Mouse (Mus musculus): Measurements from ENCODE around the gene Ndufb7. TPM values are rescaled to one million over a fixed set of nuclear protein-coding genes. Genes with fewer than 3 reads are reported as not detected.
A peak's percentile ranks its signal among the peaks of the same experiment; 100 is the strongest.
"Not testable (repeated sequence)": the region's sequence is repeated elsewhere in the genome, so short reads cannot be mapped to it uniquely, and the experiment has no call there.

Gene Ndufb7
- polyA plus RNA-seq (2015; fragmentation: Nextera tagmentation; extraction: Ambion mirVana) = 336 and 348 TPM in 2 replicates

GRCm38 (mm10) chr8:83566469-83567395, at the start of gene Ndufb7:
Ndufb7 (plus strand) TSS chr8:83566671.
- peak within 1 kb of the TSS; percentile 84 for H3K27ac ChIP-seq
- H3K27me3 ChIP-seq (replicated peaks) = no peaks in the 10 kb centered on the region
- H3K9me3 ChIP-seq = no peaks in the 10 kb centered on the region
- peak within 1 kb of the TSS; percentile 83 for H3K4me3 ChIP-seq
- peak; percentile 90 for ATAC-seq (replicated peaks)
- peak within 1 kb of the TSS; percentile 75 for H3K9ac ChIP-seq
- 1% methylated on average over 48 of the region's 48 CpGs for whole genome bisulfite sequencing
- peak within 1 kb of the TSS; percentile 84 for H3K4me2 ChIP-seq
- H3K4me1 ChIP-seq = peaks cover 21% of the 10 kb centered on the region
- peaks cover 12% of the 10 kb centered on the region for H3K36me3 ChIP-seq (replicated peaks)

DNA sequence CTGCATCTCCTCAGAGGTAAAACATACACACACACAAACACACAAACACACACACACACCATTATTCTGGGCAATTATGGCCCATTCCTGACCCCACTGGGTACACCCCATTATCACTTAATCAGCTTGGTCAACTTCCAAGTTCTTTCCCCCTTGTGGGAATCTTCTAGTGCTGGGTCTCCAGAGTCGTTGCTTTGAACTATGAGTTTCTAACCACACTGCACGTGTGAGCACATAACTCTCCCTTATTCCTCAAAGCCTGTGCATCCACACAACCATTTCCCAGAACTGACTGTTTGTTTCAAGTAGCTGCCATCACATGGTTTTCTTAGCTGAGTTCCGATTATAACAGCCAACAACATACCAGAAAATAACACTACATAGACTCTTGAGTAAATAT, 46.0 kb upstream of the Ndufb7 start:
- Histone ChIP-seq H3K27me3 (replicated peaks) (no peaks in the 10 kb centered on the region), H3K4me1 (no peaks in the 10 kb centered on the region), H3K4me3 (no peak overlapping the region), H3K9me3 (no peaks in the 10 kb centered on the region), H3K9ac (no peak overlapping the region), H3K4me2 (no peak overlapping the region), H3K36me3 (replicated peaks) (no peaks in the 10 kb centered on the region), H3K27ac (no peak overlapping the region)
- no peak for ATAC-seq (replicated peaks)
- WGBS = 82% methylated on average over 3 of the region's 3 CpGs

DNA sequence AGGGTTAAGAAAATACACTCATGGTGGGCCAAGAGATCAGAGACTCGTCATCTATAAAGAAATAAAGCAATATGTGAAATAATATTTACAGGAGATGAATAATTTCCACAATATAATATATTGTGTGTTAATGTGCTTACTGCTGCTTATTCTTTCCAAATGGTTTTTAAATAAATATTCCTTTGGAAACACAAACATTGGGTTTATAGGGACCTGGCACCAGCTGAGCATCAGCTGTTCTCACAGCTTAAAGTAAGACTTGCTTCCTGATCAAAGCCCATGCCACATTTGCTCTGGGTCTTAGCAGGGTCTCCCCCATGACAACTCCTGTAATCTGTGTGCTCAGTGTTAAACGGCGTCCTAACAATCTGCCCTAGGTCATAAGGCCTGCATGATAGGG, 45.6 kb upstream of the Ndufb7 start:
- not testable (repeated sequence) for H3K4me3 ChIP-seq; H3K27me3 ChIP-seq (replicated peaks); H3K9me3 ChIP-seq; H3K9ac ChIP-seq; H3K36me3 ChIP-seq (replicated peaks); H3K27ac ChIP-seq; ATAC-seq (replicated peaks); H3K4me1 ChIP-seq; H3K4me2 ChIP-seq
- 75% methylated on average over 3 of the region's 3 CpGs for WGBS

GRCm38 (mm10) chr8:83521310-83521709, 45.2 kb upstream of the Ndufb7 start:
- Histone ChIP-seq H3K4me2 (no peak overlapping the region), H3K36me3 (replicated peaks) (no peaks in the 10 kb centered on the region), H3K9me3 (no peaks in the 10 kb centered on the region), H3K4me1 (no peaks in the 10 kb centered on the region), H3K27ac (no peak overlapping the region), H3K4me3 (no peak overlapping the region), H3K27me3 (replicated peaks) (no peaks in the 10 kb centered on the region), H3K9ac (no peak overlapping the region)
- ATAC-seq (replicated peaks) = no peak
- 34% methylated on average over 1 of the region's 1 CpGs for WGBS

GRCm38 (mm10) chr8:83534802-83535201, 31.7 kb upstream of the Ndufb7 start:
- Histone ChIP-seq H3K4me2 (no peak overlapping the region), H3K27me3 (replicated peaks) (no peaks in the 10 kb centered on the region), H3K9ac (no peak overlapping the region), H3K27ac (no peak overlapping the region), H3K4me3 (no peak overlapping the region), H3K4me1 (no peaks in the 10 kb centered on the region), H3K36me3 (replicated peaks) (no peaks in the 10 kb centered on the region), H3K9me3 (no peaks in the 10 kb centered on the region)
- 84% methylated on average over 2 of the region's 2 CpGs for WGBS
- ATAC-seq (replicated peaks) = no peak

DNA sequence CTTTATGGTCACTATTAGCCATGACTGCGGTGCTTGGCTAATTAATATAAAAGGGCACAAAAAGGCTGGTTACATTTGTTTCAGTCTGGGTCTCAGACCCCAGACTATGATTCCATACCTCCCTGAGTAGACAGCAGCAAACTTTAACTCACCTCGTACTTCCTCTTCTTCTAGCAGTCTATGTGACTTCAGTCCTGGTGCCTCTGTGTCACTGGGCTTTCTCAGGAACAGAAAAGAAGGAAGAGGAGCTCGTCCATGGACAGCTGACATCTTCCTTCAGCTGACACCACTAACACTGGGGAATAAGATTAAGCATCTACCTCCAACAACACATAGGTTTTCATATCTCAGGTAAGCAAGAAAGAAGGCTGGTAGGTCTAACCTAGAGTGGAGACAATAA, 30.7 kb upstream of the Ndufb7 start, which contains the start of gene Olfr370:
Gene Olfr370 (plus strand): TSS at position 45 of the 400 bp plus-strand sequence.
- 87% methylated on average over 3 of the region's 3 CpGs for WGBS
- H3K27me3 ChIP-seq (replicated peaks) = no peaks in the 10 kb centered on the region
- H3K9me3 ChIP-seq = no peaks in the 10 kb centered on the region
- H3K36me3 ChIP-seq (replicated peaks) = no peaks in the 10 kb centered on the region
- no peak within 1 kb of the TSS for H3K4me3 ChIP-seq
- no peak within 1 kb of the TSS for H3K9ac ChIP-seq
- ATAC-seq (replicated peaks) = no peak
- H3K27ac ChIP-seq = no peak within 1 kb of the TSS
- no peaks in the 10 kb centered on the region for H3K4me1 ChIP-seq
- H3K4me2 ChIP-seq = no peak within 1 kb of the TSS

- no peaks in the 10 kb centered on the region for H3K36me3 ChIP-seq (replicated peaks)
- no peak for ATAC-seq (replicated peaks)
- H3K4me3 ChIP-seq = no peak overlapping the region
- H3K27me3 ChIP-seq (replicated peaks) = no peaks in the 10 kb centered on the region
- H3K9me3 ChIP-seq = no peaks in the 10 kb centered on the region
- 87% methylated on average over 3 of the region's 3 CpGs for WGBS
- no peak overlapping the region for H3K27ac ChIP-seq
- H3K9ac ChIP-seq = no peak overlapping the region
- peaks cover 6% of the 10 kb centered on the region for H3K4me1 ChIP-seq
- no peak overlapping the region for H3K4me2 ChIP-seq
These were observed 3.8 kb upstream of the Ndufb7 start for GRCm38 (mm10) chr8:83562669-83563068.

DNA sequence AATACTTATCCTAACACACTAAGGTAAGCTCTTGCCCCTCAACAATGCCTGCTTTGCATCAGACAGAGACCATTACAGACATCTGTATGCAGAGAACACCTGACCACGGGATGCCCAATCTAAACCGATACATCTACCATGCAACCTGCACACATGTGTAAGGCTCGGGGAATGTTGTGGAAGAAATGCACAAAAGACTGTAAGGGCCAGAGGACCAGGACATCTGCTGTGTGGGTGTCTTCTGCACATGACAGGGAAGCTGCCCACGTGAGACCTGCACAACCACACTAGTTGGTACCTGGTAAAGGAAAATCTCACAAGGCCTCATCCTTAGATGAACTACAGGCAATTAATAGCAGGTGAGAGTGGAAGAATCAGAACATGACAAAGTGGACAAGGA, 3.2 kb upstream of the Ndufb7 start:
- Histone ChIP-seq H3K4me2 (no peak overlapping the region), H3K27me3 (replicated peaks) (no peaks in the 10 kb centered on the region), H3K9ac (no peak overlapping the region), H3K9me3 (no peaks in the 10 kb centered on the region), H3K27ac (no peak overlapping the region), H3K4me1 (peaks cover 12% of the 10 kb centered on the region), H3K36me3 (replicated peaks) (no peaks in the 10 kb centered on the region), H3K4me3 (no peak overlapping the region)
- 74% methylated on average over 4 of the region's 4 CpGs for WGBS
- ATAC-seq (replicated peaks) = no peak

GRCm38 (mm10) chr8:83565731-83566375, 618 bp upstream of the Ndufb7 start:
- WGBS = 77% methylated on average over 9 of the region's 9 CpGs
- no peaks in the 10 kb centered on the region for H3K27me3 ChIP-seq (replicated peaks)
- peak; percentile 25 for ATAC-seq (replicated peaks)

GRCm38 (mm10) chr8:83567668-83568067, 1.2 kb downstream of the Ndufb7 start:
- peaks cover 21% of the 10 kb centered on the region for H3K4me1 ChIP-seq
- WGBS = 58% methylated on average over 3 of the region's 3 CpGs
- no peaks in the 10 kb centered on the region for H3K9me3 ChIP-seq
- no peaks in the 10 kb centered on the region for H3K27me3 ChIP-seq (replicated peaks)
- ATAC-seq (replicated peaks) = no peak
- H3K4me2 ChIP-seq = peak overlapping the region; percentile 84
- H3K4me3 ChIP-seq = peak overlapping the region; percentile 83
- H3K27ac ChIP-seq = no peak overlapping the region
- H3K9ac ChIP-seq = peak overlapping the region; percentile 75; the same call in 1 of the 2 replicates
- H3K36me3 ChIP-seq (replicated peaks) = peaks cover 18% of the 10 kb centered on the region

More at GRCm38 (mm10) chr8:83565731-83566375, 618 bp upstream of the Ndufb7 start:
- Histone ChIP-seq H3K27ac (no peak overlapping the region), H3K4me1 (peaks cover 21% of the 10 kb centered on the region), H3K9ac (no peak overlapping the region), H3K36me3 (replicated peaks) (peaks cover 5% of the 10 kb centered on the region; the same call in 1 of the 2 replicates), H3K4me2 (no peak overlapping the region), H3K9me3 (no peaks in the 10 kb centered on the region), H3K4me3 (no peak overlapping the region)

- H3K9me3 ChIP-seq = no peaks in the 10 kb centered on the region
- no peak for ATAC-seq (replicated peaks)
- peak overlapping the region; percentile 84; the same call in 1 of the 2 replicates for H3K4me2 ChIP-seq
- WGBS = 71% methylated on average over 5 of the region's 5 CpGs
- H3K4me1 ChIP-seq = peaks cover 21% of the 10 kb centered on the region
- H3K27ac ChIP-seq = no peak overlapping the region
- H3K27me3 ChIP-seq (replicated peaks) = no peaks in the 10 kb centered on the region
- H3K9ac ChIP-seq = no peak overlapping the region
- 0 out of 2 replicates have a peak overlapping the region, but pooled peaks have one; percentile 83 for H3K4me3 ChIP-seq
- H3K36me3 ChIP-seq (replicated peaks) = peaks cover 19% of the 10 kb centered on the region
These were observed 1.7 kb downstream of the Ndufb7 start for GRCm38 (mm10) chr8:83568128-83568527.

DNA sequence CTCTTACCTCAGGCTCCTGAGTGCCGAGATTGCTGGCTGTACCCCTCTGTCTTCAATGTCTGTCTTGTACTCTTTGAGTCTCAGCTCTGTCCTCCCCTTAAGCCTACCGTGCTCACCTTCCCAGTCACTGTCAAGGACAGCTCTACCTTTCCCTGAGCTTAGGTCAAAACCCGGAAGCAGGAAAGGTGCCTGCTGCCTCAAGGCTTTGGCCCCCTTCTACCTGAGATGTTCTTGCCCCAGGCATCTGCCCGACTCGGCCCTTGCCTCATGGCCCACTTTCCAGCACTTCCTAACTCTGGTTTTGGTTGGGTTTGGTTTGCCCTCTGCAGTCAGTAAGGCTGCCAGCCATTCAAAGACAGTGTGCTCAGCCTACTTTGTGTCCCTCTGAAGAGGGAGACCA, 2.3 kb downstream of the Ndufb7 start:
- 79% methylated on average over 5 of the region's 5 CpGs for WGBS
- Histone ChIP-seq H3K4me3 (no peak overlapping the region), H3K9me3 (no peaks in the 10 kb centered on the region), H3K4me1 (peaks cover 21% of the 10 kb centered on the region), H3K36me3 (replicated peaks) (peaks cover 21% of the 10 kb centered on the region), H3K9ac (no peak overlapping the region), H3K27ac (no peak overlapping the region), H3K4me2 (no peak overlapping the region), H3K27me3 (replicated peaks) (no peaks in the 10 kb centered on the region)
- no peak for ATAC-seq (replicated peaks)
